Mouse (Mus musculus) left cerebral cortex, postnatal 10 days (tissue): ENCODE results near the gene Padi4. TPM values are rescaled to one million over a fixed set of nuclear protein-coding genes. Genes with fewer than 3 reads are reported as not detected.

ENCODE experiments used
- microRNA-seq: library from miRNA; unstranded; fragments of <30 nt; microRNA quantifications from one replicate; pipeline ENCODE4 v1.2.0, GENCODE M21; 2022
- total RNA-seq, 2 experiments: library from RNA; stranded (reverse); gene quantifications; 2 replicates each; pipeline ENCODE4 v1.2.3; 2021

Gene Padi4
- total RNA-seq, 2 experiments from 2014 or later = not detected

Small RNAs within 50 kb of the gene (microRNA-seq; reads per million reads assigned to microRNA genes)
- gene Gm25951 = not detected

Other genes starting within 250 kb of the Padi4 start
- 10 to 100 TPM; 47.9 to 51.6 TPM for gene Arhgef10l, start 108.2 kb downstream of the Padi4 start, total RNA-seq
- gene Rcc2, start 73.7 kb downstream of the Padi4 start, total RNA-seq = 10 to 100 TPM; 51.8 to 51.9 TPM
- gene Padi6, start 31.6 kb downstream of the Padi4 start, total RNA-seq = under 1 TPM; 0.49 to 0.87 TPM
- not detected for gene Padi3, start 36.4 kb upstream of the Padi4 start, total RNA-seq
- under 1 TPM; 0.11 to 0.14 TPM for gene Padi1, start 71.5 kb upstream of the Padi4 start, total RNA-seq
- 1 to 10 TPM; 3.3 to 4.9 TPM for gene Padi2, start 132.1 kb upstream of the Padi4 start, total RNA-seq
- gene Sdhb, start 187.0 kb upstream of the Padi4 start, total RNA-seq = 100 to 1,000 TPM; 197 to 203 TPM
- gene Atp13a2, start 212.6 kb upstream of the Padi4 start, total RNA-seq = 100 to 1,000 TPM; 241 to 250 TPM
- 10 to 100 TPM in 1 of 2 experiments, 1 to 10 TPM in 1; 9.3 to 14.8 TPM for gene Mfap2, start 236.2 kb upstream of the Padi4 start, total RNA-seq